Mouse (Mus musculus) heart, adult 2 months (tissue): ENCODE results near the gene Rab7. TPM values are rescaled to one million over a fixed set of nuclear protein-coding genes. Genes with fewer than 3 reads are reported as not detected.

ENCODE experiments used
- DNase-seq, 2 experiments: peaks; one replicate each; pipeline ENCODE4 v3.0.0; 2021
- H3K27ac ChIP-seq: fragments of 200-600 bp; 2 replicates; pipeline ENCODE4 v1.8.1; 2022
- H3K27me3 ChIP-seq: fragments of 200-500 bp; 2 replicates; pipeline ENCODE4 v1.6.1; 2012; ENCODE audit warnings: mild to moderate bottlenecking, low read length, inconsistent platforms, mixed read lengths; ENCODE audit not compliant: control insufficient read depth, insufficient read depth
- H3K36me3 ChIP-seq: fragments of 200-500 bp; 2 replicates; pipeline ENCODE4 v1.6.1; 2012; ENCODE audit warnings: low read length, inconsistent platforms; ENCODE audit not compliant: control insufficient read depth, insufficient read depth
- H3K4me1 ChIP-seq: fragments of 200-500 bp; 2 replicates; pipeline ENCODE4 v1.6.1; 2011; ENCODE audit warnings: low read length; ENCODE audit not compliant: control insufficient read depth, insufficient read depth
- H3K4me3 ChIP-seq: fragments of 200-600 bp; 2 replicates; pipeline ENCODE4 v1.8.1; 2022
- H3K79me2 ChIP-seq: fragments of 200-500 bp; replicated peaks from 2 replicates; pipeline ENCODE4 v1.6.1; 2012; ENCODE audit warnings: mild to moderate bottlenecking, inconsistent platforms, low read length, moderate library complexity, mixed read lengths; ENCODE audit not compliant: control insufficient read depth, insufficient read depth
- H3K9ac ChIP-seq: fragments of 200-500 bp; 2 replicates; pipeline ENCODE4 v1.6.1; 2012; ENCODE audit warnings: low read depth, mild to moderate bottlenecking, control low read depth, inconsistent platforms, low read length, mixed read lengths
- CTCF ChIP-seq: fragments of 200-600 bp; IDR thresholded peaks from 2 replicates; pipeline ENCODE4 v1.8.1; 2022; ENCODE audit warnings: antibody characterized with exemption, mild to moderate bottlenecking, moderate library complexity
- EP300 ChIP-seq: fragments of 200-500 bp; IDR thresholded peaks from 2 replicates; pipeline ENCODE4 v1.6.1; 2011; ENCODE audit warnings: low read depth, low read length, control low read depth; ENCODE audit not compliant: insufficient read depth
- POLR2A ChIP-seq: fragments of 200-500 bp; IDR thresholded peaks from 2 replicates; pipeline ENCODE4 v1.6.1; 2011; ENCODE audit warnings: mild to moderate bottlenecking, low read depth, low read length, control low read depth; ENCODE audit not compliant: insufficient read depth
- WGBS: fragments of 180-500 bp; shearing (Covaris S2); methylation state at CpG from one replicate; pipeline ENCODE4 v1.1.7; 2018; 5-methylcytosine and 5-hydroxymethylcytosine counted together
- intact Hi-C: fragments of 180-260 bp; cut with DNase I; formaldehyde crosslinking; loops from one replicate; pipeline ENCODE4 v1.15.1; 2025
- polyA plus RNA-seq: library from polyadenylated mRNA; depleted of rRNA; stranded (reverse); fragments of >200 nt; gene quantifications from 2 replicates; pipeline ENCODE4 v1.2.3, GENCODE M21; 2012
- total RNA-seq, 2 experiments: library from RNA; stranded (reverse); gene quantifications; 2 replicates each; pipeline ENCODE4 v1.2.3; 2021

Rab7 gene
- total and polyA plus RNA-seq, 3 experiments, result 212 to 299 (median 271) TPM

DNA sequence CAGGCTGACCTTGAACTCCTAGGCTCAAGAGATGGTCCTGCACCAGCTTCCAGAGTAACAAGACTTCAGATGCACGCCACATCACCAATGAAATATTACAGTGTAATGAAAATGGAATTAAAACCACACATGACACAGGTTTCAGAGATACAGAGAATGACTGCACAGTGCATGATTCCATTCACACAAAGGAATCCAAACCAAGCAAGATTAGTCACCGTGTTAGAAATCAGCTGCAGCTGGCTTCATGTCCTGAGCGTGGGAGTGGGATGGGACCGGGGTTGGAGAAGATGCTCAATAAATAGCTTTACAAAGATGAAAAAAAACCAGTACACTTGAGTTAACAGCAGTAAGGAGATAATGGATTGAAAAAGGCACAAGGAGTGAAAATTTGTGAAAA, 5.6 kb downstream of the Rab7 start:
- intact Hi-C loops, result no loop called here
- no peak overlapping the region for H3K27ac ChIP-seq
- 78% methylated on average over 4 of the region's 4 CpGs for whole genome bisulfite sequencing
- no peaks in the 10 kb centered on the region for H3K27me3 ChIP-seq
- peaks cover 30% of the 10 kb centered on the region for H3K4me1 ChIP-seq
- H3K9ac ChIP-seq, result no peak overlapping the region
- no peak overlapping the region for H3K4me3 ChIP-seq
- no peak for DNase-seq
- no peak for TF ChIP-seq CTCF
- TF ChIP-seq EP300, result no peak
- TF ChIP-seq POLR2A, result no peak
- peaks cover 17% of the 10 kb centered on the region for H3K79me2 ChIP-seq
- peaks cover 45% of the 10 kb centered on the region for H3K36me3 ChIP-seq

DNA sequence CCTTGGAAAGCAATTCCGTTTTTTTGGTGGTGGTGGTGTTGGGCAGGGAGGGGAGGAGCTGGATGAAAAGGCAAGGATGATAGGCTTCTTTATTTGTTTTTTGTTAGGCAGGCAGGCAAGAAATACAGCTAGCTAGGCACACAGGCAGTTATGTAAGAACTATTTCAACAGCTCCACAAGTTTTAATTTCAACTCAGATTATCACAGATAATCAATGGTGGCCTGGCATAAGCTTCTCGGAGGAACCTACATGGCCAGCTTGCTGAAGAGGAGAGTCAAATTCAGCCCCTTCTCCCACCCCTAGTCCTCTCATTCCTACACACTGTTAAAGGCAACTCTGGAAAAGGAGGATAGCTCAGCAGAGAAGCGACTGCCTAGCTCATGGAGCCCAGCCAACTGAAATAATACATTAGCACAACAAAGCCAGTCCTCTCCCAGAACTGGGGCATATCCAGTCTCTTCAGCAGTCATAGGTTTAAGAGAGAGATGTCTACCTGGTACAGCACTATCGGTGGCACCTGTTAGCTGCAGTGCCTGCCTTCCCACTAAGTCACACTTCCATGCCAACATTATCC, 7.5 kb downstream of the Rab7 start:
- peaks cover 25% of the 10 kb centered on the region for H3K4me1 ChIP-seq
- H3K9ac ChIP-seq, result no peak overlapping the region; the same call in 1 of the 2 replicates
- H3K36me3 ChIP-seq, result peaks cover 46% of the 10 kb centered on the region
- H3K27ac ChIP-seq, result no peak overlapping the region
- no peak for DNase-seq
- intact Hi-C loops, result no loop called here
- WGBS, result 46% methylated on average over 4 of the region's 4 CpGs
- no peak overlapping the region for H3K4me3 ChIP-seq
- H3K79me2 ChIP-seq, result peaks cover 20% of the 10 kb centered on the region
- no peak for TF ChIP-seq POLR2A
- TF ChIP-seq CTCF, result no peak
- TF ChIP-seq EP300, result no peak
- no peaks in the 10 kb centered on the region for H3K27me3 ChIP-seq

DNA sequence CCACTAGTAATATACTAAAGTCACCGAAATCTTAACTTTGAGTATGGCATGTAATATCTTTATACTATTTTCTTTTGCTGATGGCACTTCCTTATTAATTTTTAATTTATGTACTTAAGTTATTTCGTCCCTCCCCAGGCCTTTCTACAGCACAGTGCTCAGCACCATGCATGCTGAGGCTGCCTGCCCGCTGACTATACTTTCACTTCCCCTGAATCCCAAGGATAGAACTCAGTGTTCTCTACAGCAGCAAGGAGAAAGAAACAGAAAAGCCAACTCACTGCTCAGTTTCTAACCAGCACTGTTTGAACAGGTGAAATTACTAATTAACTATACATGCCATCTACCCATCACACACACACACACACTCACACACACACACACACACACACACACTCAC, 11.6 kb downstream of the Rab7 start:
- no peak for DNase-seq
- Histone ChIP-seq H3K36me3 (peaks cover 49% of the 10 kb centered on the region), H3K27ac (no peak overlapping the region), H3K27me3 (no peaks in the 10 kb centered on the region), H3K4me1 (peaks cover 18% of the 10 kb centered on the region), H3K9ac (no peak overlapping the region), H3K4me3 (no peak overlapping the region), H3K79me2 (peaks cover 18% of the 10 kb centered on the region)
- intact Hi-C loops, result no loop called here
- TF ChIP-seq EP300, result no peak
- WGBS, result 76% methylated on average over 3 of the region's 3 CpGs

DNA sequence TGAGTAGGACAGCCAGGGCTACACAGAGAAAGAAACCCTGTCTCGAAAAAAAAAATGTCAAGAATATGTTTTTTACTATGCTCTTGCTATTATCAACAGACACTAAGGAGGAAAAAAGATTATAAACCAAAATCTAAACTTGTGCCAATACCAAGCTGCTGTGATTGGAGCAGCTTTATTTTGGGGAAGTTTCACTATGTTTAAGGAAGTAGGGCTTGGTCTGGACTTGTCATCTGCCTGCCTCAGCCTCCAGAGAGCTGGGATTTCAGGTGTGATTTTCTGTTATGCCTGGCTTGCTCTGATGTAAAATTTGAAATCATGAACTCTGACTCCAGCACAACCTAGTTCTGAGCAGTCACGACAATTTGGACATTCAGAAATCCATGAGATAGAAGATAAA, 14.6 kb downstream of the Rab7 start:
- no peak for DNase-seq
- no peak for TF ChIP-seq CTCF
- TF ChIP-seq EP300, result no peak
- no peak for TF ChIP-seq POLR2A
- intact Hi-C loops, result no loop called here
- H3K4me3 ChIP-seq, result no peak overlapping the region
- H3K36me3 ChIP-seq, result peaks cover 51% of the 10 kb centered on the region
- peaks cover 17% of the 10 kb centered on the region for H3K4me1 ChIP-seq
- 91% methylated on average over 2 of the region's 2 CpGs for WGBS
- no peaks in the 10 kb centered on the region for H3K27me3 ChIP-seq
- H3K79me2 ChIP-seq, result peaks cover 18% of the 10 kb centered on the region
- H3K9ac ChIP-seq, result no peak overlapping the region
- H3K27ac ChIP-seq, result no peak overlapping the region

DNA sequence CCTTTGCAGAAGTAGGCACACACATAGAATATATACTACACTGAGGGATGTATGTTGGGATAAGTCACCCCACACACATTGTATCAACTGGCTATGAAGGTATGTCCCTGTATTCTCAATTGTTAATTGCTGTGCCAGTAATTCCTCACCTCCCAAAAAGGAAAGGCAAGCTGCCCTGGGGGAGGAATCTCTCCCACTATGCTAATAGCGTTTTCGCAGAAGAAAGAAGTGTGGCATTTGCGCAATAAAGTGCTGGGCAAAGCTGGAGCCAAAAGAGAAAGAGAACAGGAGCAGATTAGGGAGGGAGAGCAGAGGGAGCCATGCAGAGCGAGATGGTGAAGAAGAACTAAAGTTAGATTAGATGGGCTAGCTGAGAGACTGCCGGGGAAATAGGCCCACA, 17.7 kb downstream of the Rab7 start:
- H3K4me3 ChIP-seq, result no peak overlapping the region
- peak overlapping the region; percentile 20 for H3K9ac ChIP-seq
- H3K36me3 ChIP-seq, result peaks cover 49% of the 10 kb centered on the region
- 45% methylated on average over 5 of the region's 5 CpGs for WGBS
- H3K27ac ChIP-seq, result 0 out of 2 replicates have a peak overlapping the region, but pooled peaks have one; percentile 17
- intact Hi-C loops, result no loop called here
- no peak for TF ChIP-seq POLR2A
- TF ChIP-seq EP300, result peak; percentile 55; the same call in 1 of the 2 replicates
- H3K79me2 ChIP-seq, result peaks cover 22% of the 10 kb centered on the region
- H3K4me1 ChIP-seq, result peaks cover 21% of the 10 kb centered on the region
- no peaks in the 10 kb centered on the region for H3K27me3 ChIP-seq
- peak in 1 of 2 experiments; percentile 27 for DNase-seq

DNA sequence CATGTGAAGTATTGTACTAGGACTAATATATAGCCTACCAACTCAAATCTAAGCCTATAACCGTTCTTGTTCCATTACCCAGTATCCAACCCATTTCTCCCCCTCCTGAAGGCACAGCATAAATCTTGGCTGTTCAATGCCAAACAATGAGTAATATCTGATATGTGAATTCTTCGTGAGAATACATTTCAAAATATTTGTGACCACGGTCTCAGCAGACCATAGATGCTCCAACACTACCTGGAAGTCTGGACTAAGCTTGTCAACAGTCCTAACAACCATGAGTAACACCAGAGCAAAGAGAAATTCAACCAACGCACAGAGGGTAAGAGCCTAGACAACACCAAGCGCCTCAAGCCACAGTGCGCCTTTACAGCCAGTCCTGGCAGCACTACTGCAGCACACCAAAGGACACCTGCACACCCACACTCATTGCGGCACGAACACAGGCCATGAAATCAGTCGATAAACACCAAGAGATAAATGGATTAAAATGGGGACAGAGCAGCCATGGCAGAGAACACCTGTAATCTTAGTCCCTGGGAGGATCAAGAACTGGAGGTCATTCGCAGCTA, 21.7 kb downstream of the Rab7 start:
- no peak overlapping the region for H3K4me3 ChIP-seq
- peaks cover 20% of the 10 kb centered on the region for H3K79me2 ChIP-seq
- no peak overlapping the region for H3K27ac ChIP-seq
- H3K36me3 ChIP-seq, result peaks cover 28% of the 10 kb centered on the region
- TF ChIP-seq POLR2A (no peak), EP300 (no peak), CTCF (no peak)
- intact Hi-C loops, result no loop called here
- H3K4me1 ChIP-seq, result peaks cover 17% of the 10 kb centered on the region
- no peaks in the 10 kb centered on the region for H3K27me3 ChIP-seq
- no peak overlapping the region for H3K9ac ChIP-seq
- DNase-seq, result no peak
- WGBS, result 80% methylated on average over 10 of the region's 10 CpGs
